Mouse (Mus musculus): ENCODE measurements around the gene Kcnk13.

Kcnk13 gene

DNA sequence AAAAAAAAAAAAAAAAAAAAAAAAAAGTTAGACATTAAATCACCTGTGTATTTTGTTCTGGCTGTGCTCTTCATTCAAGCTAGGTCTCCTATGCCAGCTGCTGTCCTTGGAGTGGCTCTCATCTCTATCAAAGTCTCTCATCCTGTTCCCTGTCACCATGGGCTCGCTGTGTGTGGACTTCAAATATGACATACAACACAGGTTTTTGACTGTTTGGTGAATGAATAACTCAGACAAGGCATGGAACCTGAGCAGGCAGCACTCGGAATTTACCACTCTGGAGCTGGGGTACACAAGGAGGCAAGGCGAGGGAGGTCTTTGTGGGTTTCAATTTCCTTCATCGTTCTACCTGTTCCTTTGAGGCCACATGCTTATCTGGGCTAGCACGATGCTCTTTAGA is 50.8 kb downstream of the Kcnk13 start:
- no peak for DNase-seq (ENCODE audit: low read depth)

DNA sequence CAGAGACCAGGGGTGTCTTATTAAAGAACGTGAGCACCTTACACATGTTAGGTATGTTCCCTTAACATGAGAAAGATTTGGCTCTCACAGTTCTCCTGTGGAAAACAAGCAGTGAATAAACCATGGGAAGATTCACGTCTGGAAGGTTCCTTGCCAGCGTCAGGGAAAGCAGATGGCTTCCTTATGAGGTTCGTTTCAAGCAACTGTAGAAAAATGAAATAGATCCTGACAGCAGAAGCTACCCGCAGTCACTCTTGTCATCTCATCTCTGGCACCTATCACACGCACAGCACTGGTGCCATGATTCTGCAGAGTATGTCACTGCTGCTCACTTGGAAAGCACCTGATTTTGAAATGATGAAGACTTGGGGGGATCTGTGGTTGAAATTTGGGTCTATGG is 53.4 kb downstream of the Kcnk13 start:
- DNase-seq (ENCODE audit: low read depth) = no peak

DNA sequence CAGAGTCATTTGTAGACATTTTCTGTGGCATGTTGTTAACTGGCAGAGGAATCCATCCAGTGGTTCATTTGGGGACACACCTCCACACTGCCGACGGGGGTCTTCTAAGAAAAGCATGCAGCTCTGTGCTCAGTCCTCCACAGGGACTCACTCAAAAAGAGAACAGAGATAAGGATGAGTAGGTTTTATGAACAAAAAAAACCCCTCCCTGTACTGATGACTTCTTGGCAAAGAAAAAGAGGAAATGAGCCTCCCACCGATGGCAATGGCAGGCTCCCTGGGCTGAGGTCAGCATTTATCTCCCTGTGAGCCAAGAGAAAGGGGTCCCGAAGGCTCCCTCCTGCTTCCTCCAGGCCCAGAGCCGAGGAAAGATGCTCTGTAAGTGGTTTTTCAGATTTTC is 58.2 kb downstream of the Kcnk13 start:
- no peak for DNase-seq (ENCODE audit: low read depth)

- DNase-seq (ENCODE audit: low read depth) = no peak
Observed at GRCm38 (mm10) chr12:100023821-100024365, 59.6 kb downstream of the Kcnk13 start.

- DNase-seq (ENCODE audit: low read depth) = no peak
Observed at GRCm38 (mm10) chr12:100025675-100026074, 61.4 kb downstream of the Kcnk13 start.

DNA sequence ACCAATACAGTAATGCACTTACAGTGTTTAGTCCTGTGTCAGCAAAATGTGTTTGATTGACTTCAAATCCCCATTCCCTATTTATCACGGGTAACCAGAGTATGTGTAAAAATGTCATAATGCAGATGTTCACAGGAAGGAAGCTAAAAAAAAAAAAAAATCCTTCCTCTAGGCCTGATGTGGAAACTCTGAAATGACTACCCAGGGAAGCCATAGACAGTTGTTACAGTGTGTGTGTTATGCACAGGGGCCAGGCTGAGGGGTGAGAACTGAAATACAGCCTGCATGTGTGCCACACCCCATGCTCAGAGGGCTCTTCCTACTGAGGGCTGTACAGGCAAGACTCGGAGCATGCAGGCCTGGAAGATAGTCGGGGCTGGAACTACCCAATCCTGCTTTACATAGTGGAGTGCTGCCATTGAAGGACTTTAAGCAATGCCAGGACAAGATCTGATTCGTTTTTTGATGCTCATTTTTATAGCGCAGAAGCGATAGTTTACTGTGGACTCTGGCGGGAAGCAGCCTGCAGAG is 62.5 kb downstream of the Kcnk13 start:
- DNase-seq (ENCODE audit: low read depth) = peak; percentile 17

DNA sequence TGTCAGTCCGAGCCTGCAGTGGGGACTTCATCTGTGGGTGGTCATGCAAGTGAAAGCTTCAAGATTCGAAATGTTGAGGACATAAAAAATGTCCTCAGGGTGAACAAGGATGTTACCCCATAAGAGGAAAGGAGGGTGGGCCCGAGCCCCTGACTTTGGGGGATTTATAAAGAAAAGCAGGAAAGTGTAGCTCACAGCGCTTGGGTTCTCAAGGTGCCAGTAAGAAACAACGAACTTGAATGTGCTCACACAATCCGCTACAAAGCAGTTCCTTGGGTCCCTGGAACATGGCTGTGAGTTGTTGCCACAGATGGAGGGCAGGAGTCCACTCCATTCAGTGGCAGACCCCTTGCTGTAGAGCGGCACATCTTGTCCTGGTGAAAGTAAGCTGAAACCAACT is 63.0 kb downstream of the Kcnk13 start:
- no peak for DNase-seq (ENCODE audit: low read depth)

GRCm38 (mm10) chr12:100031681-100032080 is 67.4 kb downstream of the Kcnk13 start:
- DNase-seq (ENCODE audit: low read depth) = no peak

- no peak for DNase-seq (ENCODE audit: low read depth)
Observed at GRCm38 (mm10) chr12:100032521-100032920, 68.2 kb downstream of the Kcnk13 start.

- no peak for DNase-seq (ENCODE audit: low read depth)
Observed at GRCm38 (mm10) chr12:100038741-100039262, 74.5 kb downstream of the Kcnk13 start.

- DNase-seq (ENCODE audit: low read depth) = no peak
Observed at GRCm38 (mm10) chr12:100042116-100042515, 77.8 kb downstream of the Kcnk13 start.

DNA sequence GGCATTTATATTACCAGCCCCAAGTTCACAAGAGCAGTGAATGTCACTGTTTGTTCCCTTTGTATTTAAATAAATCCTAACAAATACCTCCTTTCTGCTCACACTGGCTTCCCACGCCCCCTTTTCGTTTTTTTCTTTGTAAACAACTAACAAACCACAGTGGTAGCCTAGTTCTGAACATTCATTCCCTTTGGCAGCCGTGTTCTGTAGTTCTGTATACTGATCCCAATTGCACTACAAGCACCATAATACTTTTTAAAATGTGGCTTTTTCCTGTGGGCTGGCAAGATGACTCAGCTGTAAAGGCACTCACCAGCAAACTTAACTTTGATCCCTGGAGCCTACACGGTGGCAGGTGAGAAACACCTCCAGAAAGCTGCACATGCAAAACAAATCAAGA is 80.4 kb downstream of the Kcnk13 start:
- DNase-seq (ENCODE audit: low read depth) = peak; percentile 49

- DNase-seq (ENCODE audit: low read depth) = no peak
Observed at GRCm38 (mm10) chr12:100050552-100050951, 86.3 kb downstream of the Kcnk13 start.

GRCm38 (mm10) chr12:100053617-100054016 is 89.3 kb downstream of the Kcnk13 start:
- DNase-seq (ENCODE audit: low read depth) = no peak

GRCm38 (mm10) chr12:100061071-100061470 is 96.8 kb downstream of the Kcnk13 start:
- no peak for DNase-seq (ENCODE audit: low read depth)

DNA sequence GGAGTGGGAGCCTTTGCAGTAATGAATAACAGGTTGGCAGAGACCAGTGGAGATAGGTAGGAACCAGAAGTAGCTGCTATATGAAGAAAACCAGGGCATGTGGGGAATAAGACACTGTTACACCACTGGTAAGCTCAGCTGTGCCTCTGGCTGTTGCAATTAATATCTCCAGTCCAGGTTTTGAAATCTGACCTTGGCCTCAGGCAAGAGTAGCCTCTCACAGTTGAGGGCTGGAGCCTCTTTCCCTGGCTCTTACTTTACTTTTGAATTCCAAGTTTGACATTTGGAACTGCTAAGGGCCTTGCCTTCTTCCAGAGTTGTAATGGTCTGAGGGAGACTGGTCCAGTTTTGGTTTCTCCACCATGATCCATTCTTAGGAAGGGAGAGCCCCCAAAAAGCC is 97.5 kb downstream of the Kcnk13 start:
- DNase-seq (ENCODE audit: low read depth) = no peak

DNA sequence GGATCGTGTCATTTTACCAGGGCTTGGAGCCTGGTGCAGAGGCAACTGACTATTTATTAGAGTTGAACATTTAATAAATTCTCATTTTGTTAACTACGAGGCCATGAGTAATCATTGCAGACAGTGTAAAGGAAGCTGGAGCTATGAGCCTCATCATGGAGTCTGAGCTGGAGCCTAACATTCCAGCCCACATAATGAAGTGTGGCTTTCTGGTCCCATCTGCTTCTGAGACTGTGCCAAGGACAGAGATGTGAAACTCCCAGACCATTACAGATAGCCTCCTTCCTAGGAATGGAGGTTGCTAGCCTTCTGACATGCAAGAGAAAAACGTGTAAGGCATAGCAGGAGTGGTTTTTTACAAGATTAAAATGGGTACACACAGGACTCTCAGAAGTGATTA is 98.3 kb downstream of the Kcnk13 start:
- no peak for DNase-seq (ENCODE audit: low read depth)

- DNase-seq (ENCODE audit: low read depth) = no peak
Observed at GRCm38 (mm10) chr12:100065109-100065508, 100.8 kb downstream of the Kcnk13 start.

DNA sequence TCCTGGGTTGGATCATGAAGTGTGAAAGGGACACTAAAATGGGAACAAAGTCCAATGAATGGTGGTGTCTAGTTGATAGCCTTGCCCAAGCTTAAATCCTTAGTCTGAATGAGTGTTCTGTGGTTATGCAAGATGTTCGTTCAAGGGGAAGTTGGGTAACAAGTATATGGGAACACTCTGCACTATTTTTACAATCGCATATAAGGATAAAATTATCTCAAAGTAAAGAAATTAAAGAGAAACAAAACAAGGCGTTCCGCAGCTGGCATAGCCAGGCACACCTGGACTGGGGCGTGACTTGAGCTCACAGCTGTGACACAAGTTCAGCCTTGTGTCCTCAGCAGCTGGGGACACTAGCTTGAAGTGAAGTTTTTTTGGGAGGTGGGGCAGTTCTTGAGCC is 103.2 kb downstream of the Kcnk13 start:
- peak; percentile 62 for DNase-seq (ENCODE audit: low read depth)

DNA sequence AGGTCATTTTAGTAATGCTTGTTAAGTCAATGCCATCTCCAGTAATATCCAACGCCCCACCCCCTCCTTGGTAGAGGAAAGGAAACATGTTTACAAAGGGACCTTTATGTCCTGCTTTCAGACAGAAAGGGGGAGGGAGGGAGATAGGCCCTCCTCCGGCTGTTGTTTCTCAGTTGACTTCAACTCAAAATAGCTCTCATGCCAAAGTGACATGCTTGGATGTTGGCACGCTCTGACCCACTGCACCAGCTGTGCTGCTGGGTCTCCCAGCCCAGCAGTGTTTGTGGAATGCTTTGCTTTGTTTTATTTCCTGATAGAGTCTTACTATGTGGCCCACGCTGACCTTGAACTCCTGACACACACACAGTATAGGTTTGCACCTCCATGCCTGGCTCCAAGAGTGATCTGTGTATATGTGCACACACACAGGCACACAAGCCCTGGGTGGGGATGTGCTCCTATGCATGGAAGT is 108.9 kb downstream of the Kcnk13 start:
- no peak for DNase-seq (ENCODE audit: low read depth)

DNA sequence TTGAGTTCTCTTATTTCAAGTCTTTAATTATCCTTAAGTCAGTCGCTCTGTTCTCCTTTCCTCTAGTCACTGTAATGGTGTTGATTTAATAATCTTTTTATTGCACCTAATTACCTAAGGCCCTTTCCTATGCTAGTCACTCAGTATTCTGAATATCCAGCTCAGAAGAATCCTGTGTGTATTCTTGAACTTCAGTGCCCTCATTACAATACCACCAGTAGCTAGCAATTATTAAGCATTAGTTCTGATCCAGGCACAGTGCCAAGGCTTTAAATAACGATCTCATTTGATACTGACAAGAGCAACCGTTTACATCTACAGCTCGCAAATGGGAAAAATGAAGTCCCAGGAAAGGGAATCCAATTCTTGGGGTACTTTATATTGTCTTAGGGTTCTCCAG is 111.4 kb downstream of the Kcnk13 start:
- DNase-seq (ENCODE audit: low read depth) = no peak

DNA sequence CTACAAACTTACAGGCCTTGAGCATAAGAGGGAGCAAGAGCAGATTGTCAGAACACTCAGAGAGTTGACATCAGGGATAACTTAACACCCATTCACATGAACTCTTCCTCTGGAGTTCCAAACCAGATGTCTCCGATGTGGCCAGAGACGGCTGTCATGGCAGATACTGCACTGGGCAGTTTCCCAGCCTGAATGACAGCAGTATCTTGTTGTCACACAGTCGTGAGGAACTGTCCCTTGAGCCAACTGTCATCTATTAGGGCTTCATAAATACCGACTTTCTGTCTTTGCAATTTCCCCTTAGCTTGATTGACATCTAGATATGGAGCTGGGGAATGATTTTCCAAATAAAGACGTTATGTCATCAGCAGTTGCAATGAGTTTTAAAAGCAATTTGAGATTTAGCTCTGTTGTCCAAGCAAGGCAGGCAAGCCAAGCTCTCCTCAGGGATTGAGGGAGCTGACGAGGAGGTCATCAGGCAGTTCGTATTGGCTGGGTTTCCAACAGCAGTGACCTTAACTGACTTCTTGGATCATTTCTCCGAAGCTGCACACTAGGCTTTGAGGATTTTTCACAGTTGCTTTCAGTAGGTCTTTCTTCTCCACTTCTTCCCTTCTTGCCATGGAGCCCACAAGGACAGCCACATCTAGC is 115.5 kb downstream of the Kcnk13 start:
- no peak for DNase-seq (ENCODE audit: low read depth)

DNA sequence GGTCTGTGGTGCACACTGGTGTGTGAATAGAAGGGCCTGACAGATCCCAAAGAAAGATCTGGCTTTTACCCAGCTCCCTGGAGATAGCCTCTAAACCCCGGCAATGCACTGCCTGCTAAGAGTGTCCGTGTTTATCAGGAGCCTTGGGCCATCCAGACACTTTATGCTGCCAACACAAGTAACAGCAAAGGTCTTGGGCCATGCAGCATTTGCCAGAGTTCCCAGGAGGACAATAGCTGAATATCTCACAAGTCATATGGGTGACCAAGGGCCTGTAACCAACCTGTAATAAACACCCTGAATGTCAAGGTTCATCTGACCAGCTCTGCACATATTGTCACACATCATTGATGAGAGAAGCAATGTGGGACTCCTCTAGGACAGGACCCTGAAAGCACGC is 123.7 kb downstream of the Kcnk13 start:
- no peak for DNase-seq (ENCODE audit: low read depth)

DNA sequence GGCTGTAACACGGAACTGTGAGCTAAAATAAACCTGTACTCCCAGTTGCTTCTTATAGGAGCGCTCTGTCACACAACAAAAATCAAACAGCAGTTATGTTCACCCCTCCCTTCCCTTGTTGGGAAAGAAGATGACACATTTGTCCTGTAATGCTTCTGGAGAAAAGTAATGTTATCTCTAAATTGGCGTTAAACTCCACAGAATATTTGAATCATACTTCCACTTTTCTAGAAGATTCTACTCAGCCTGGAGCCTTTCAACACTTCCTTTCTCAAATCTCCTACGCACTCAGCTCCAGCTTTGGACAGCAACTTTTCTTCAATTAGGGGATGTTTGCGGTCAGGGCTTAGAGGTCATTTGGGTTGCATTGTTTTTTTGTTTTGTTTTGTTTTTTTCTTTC is 125.0 kb downstream of the Kcnk13 start:
- DNase-seq (ENCODE audit: low read depth) = peak; percentile 68

All from 416B (cell line).